ENCODE assay signal across 8 mouse cellular contexts in the genomic region with DNA sequence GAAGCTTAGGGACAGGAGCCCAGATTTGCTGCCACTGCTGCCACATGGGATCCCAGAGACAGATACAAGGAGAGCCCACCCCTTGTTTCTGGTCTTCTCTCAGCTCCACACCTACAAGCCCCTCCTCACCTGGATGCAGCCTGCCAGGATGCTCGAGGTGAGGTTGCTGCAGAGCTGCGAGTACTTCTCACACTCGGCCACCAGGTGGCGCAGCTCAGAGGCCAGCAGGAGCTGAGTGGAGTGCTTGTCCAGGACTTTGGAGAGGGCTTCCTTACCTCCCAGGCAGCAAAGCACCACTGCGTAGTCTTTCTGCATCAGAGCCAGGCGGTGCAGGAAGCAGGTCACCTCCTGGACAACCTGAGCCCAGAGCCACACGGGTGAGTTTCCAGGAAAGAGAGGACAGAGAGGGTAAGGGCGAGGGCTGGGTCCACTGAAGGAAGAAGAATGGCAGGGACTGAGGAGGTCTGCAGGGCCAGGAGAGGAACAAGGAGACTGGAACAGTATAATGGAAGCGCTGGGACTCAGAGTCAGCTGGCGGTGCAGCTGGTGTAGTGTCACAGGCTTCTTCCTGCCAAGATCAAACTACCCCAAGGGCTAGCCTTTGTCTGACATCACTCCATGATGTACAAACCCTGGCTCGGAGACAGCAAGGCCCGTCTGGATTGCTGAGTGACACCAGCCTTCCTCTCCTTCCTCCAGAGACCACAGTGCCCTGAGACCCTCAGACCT. TPM values are rescaled to one million over a fixed set of nuclear protein-coding genes. Genes with fewer than 3 reads are reported as not detected.
DNase-seq lines count a peak whose midpoint lies in the region; ATAC-seq and TF ChIP-seq lines count a peak whose summit lies in the region.

No protein-coding gene starts in this region.

- H3K9me3 ChIP-seq in liver, embryonic 11.5 days (ENCODE audit: control insufficient read depth, low read length) = no peaks in the 10 kb centered on the region
- H3K9me3 ChIP-seq in stomach, postnatal 0 days (ENCODE audit: control insufficient read depth, low read length) = no peaks in the 10 kb centered on the region

- no peak for TF ChIP-seq EP300 in stomach, postnatal 0 days (optimal IDR thresholded peaks at IDR 0.05)

- no peaks in the 10 kb centered on the region for H3K4me1 ChIP-seq in kidney, adult 2 months (ENCODE audit: control insufficient read depth, insufficient read depth, low read length)
- peaks cover 3% of the 10 kb centered on the region for H3K4me1 ChIP-seq in liver, embryonic 11.5 days (replicated peaks; ENCODE audit: control insufficient read depth, insufficient read depth, low read length)
- no peaks in the 10 kb centered on the region for H3K4me1 ChIP-seq in stomach, postnatal 0 days (replicated peaks; ENCODE audit: control insufficient read depth, insufficient read depth)

- H3K27me3 ChIP-seq in kidney, adult 2 months (replicated peaks; ENCODE audit: control insufficient read depth, insufficient read depth, low read length) = no peaks in the 10 kb centered on the region
- H3K27me3 ChIP-seq in liver, embryonic 11.5 days (replicated peaks; ENCODE audit: control insufficient read depth, insufficient read depth, low read length) = peaks cover 17% of the 10 kb centered on the region
- H3K27me3 ChIP-seq in stomach, postnatal 0 days (ENCODE audit: control insufficient read depth, insufficient read depth, low read length) = no peaks in the 10 kb centered on the region

- no peaks in the 10 kb centered on the region for H3K36me3 ChIP-seq in kidney, adult 2 months (ENCODE audit: control insufficient read depth, insufficient read depth, low read length)
- H3K36me3 ChIP-seq in liver, embryonic 11.5 days (ENCODE audit: control insufficient read depth, insufficient read depth, low read length) = no peaks in the 10 kb centered on the region
- no peaks in the 10 kb centered on the region for H3K36me3 ChIP-seq in stomach, postnatal 0 days (ENCODE audit: control insufficient read depth, insufficient read depth, low read length)

- peak; percentile 59 to 70 for DNase-seq in left cerebral cortex, adult 18-20 months (ENCODE audit: low spot score in 2 of 2)
- no peak for DNase-seq in left cerebral cortex, adult 11 months (ENCODE audit: low spot score)
- peak; percentile 85 to 91 for DNase-seq in cerebellum, postnatal 25 days
- peak; percentile 82 for DNase-seq in gastrocnemius, postnatal 14 days
- DNase-seq in kidney, adult 2 months = peak; percentile 77
- DNase-seq in liver, embryonic 11.5 days (ENCODE audit: low spot score) = peak; percentile 62
- DNase-seq in natural killer cell, adult 2 months (ENCODE audit: low spot score in 2 of 2) = peak; percentile 42 to 63
- DNase-seq in stomach, postnatal 0 days (ENCODE audit: low spot score) = peak; percentile 85

- intact Hi-C loops in gastrocnemius, postnatal 14 days (cut with DNase I; ENCODE audit: low total_unique reads) = loop anchor here (5.0 kb wide), 2 partner anchors 112 to 202 kb away; a partner anchor contains a TSS

- WGBS in kidney, adult 2 months = 41% methylated on average over 12 of the region's 12 CpGs
- 33% methylated on average over 12 of the region's 12 CpGs for WGBS in liver, embryonic 11.5 days
- WGBS in stomach, postnatal 0 days = 38% methylated on average over 12 of the region's 12 CpGs

- H3K4me3 ChIP-seq in kidney, adult 2 months (ENCODE audit: insufficient read depth, low read depth, low read length) = no peak overlapping the region
- H3K4me3 ChIP-seq in liver, embryonic 11.5 days (ENCODE audit: low read depth, low read length) = no peak overlapping the region
- no peak overlapping the region for H3K4me3 ChIP-seq in stomach, postnatal 0 days (ENCODE audit: low read depth, low read length)

- no peak overlapping the region for H3K4me2 ChIP-seq in liver, embryonic 11.5 days
- H3K4me2 ChIP-seq in stomach, postnatal 0 days (replicated peaks; ENCODE audit: low read depth) = no peak overlapping the region

- ATAC-seq in liver, embryonic 11.5 days (replicated peaks; ENCODE audit: low FRiP score) = no peak
- ATAC-seq in stomach, postnatal 0 days (ENCODE audit: low FRiP score, low TSS enrichment) = peak; percentile 70

- peak; percentile 91 for TF ChIP-seq CTCF in kidney, adult 2 months (conservative IDR thresholded peaks at IDR 0.05; ENCODE audit: insufficient read depth, insufficient read length, low read depth, low read length)
- peak; percentile 97 for TF ChIP-seq CTCF in stomach, postnatal 0 days (IDR thresholded peaks at IDR 0.05; ENCODE audit: low read depth)

- H3K9ac ChIP-seq in liver, embryonic 11.5 days (ENCODE audit: low read depth, low read length) = no peak overlapping the region
- no peak overlapping the region for H3K9ac ChIP-seq in stomach, postnatal 0 days (ENCODE audit: low read length)

- H3K27ac ChIP-seq in kidney, adult 2 months (ENCODE audit: insufficient read depth, low read depth, low read length) = no peak overlapping the region
- H3K27ac ChIP-seq in liver, embryonic 11.5 days (ENCODE audit: low read depth, low read length) = no peak overlapping the region
- H3K27ac ChIP-seq in stomach, postnatal 0 days (replicated peaks) = no peak overlapping the region

- no peak for TF ChIP-seq POLR2A in kidney, adult 2 months (IDR thresholded peaks at IDR 0.05; ENCODE audit: low read depth, low read length)

RNA-seq across cellular contexts. Expression of a gene that starts 20.4 kb away (rescaled TPM):
- 10 to 100 TPM; 61.0 to 64.5 TPM for total RNA-seq in left cerebral cortex, adult 18-20 months (2021)
- 10 to 100 TPM in 1 of 2 experiments, 1 to 10 TPM in 1; 9.5 to 11.9 TPM for total RNA-seq in gastrocnemius, postnatal 14 days (2021)
- 27.0 and 32.4 TPM in 2 replicates for polyA plus RNA-seq in kidney, adult 2 months (2012; rRNA removed)
- 1.1 and 1.2 TPM in 2 replicates for polyA plus RNA-seq in liver, embryonic 11.5 days (2014; fragmentation: Nextera tagmentation; extraction: Ambion mirVana)
- polyA plus RNA-seq in stomach, postnatal 0 days (2015; fragmentation: Nextera tagmentation; extraction: Ambion mirVana) = 1.9 and 2.6 TPM in 2 replicates

RNA-seq across cellular contexts. Expression of a gene that starts 29.2 kb away (rescaled TPM):
- 1 to 10 TPM; 2.8 TPM for total RNA-seq in left cerebral cortex, adult 18-20 months (2021)
- total RNA-seq in gastrocnemius, postnatal 14 days (2021) = 1 to 10 TPM; 4.8 to 6.3 TPM
- 20.7 and 22.8 TPM in 2 replicates for polyA plus RNA-seq in kidney, adult 2 months (2012; rRNA removed)
- polyA plus RNA-seq in liver, embryonic 11.5 days (2014; fragmentation: Nextera tagmentation; extraction: Ambion mirVana) = 63.6 and 65.0 TPM in 2 replicates
- 23.8 and 24.7 TPM in 2 replicates for polyA plus RNA-seq in stomach, postnatal 0 days (2015; fragmentation: Nextera tagmentation; extraction: Ambion mirVana)

RNA-seq across cellular contexts. Expression of a gene that starts 30.2 kb away (rescaled TPM):
- total RNA-seq in left cerebral cortex, adult 18-20 months (2021) = 10 to 100 TPM; 70.4 to 77.9 TPM
- total RNA-seq in gastrocnemius, postnatal 14 days (2021) = 10 to 100 TPM; 48.7 to 66.2 TPM
- 67.0 and 86.3 TPM in 2 replicates for polyA plus RNA-seq in kidney, adult 2 months (2012; rRNA removed)
- 5.6 and 9.2 TPM in 2 replicates for polyA plus RNA-seq in liver, embryonic 11.5 days (2014; fragmentation: Nextera tagmentation; extraction: Ambion mirVana)
- polyA plus RNA-seq in stomach, postnatal 0 days (2015; fragmentation: Nextera tagmentation; extraction: Ambion mirVana) = 3.7 and 4.3 TPM in 2 replicates

RNA-seq across cellular contexts. Expression of a gene that starts 38.3 kb away (rescaled TPM):
- total RNA-seq in left cerebral cortex, adult 18-20 months (2021) = 100 to 1,000 TPM; 130 to 135 TPM
- total RNA-seq in gastrocnemius, postnatal 14 days (2021) = 1 to 10 TPM; 3.3 to 4.6 TPM
- polyA plus RNA-seq in kidney, adult 2 months (2012; rRNA removed) = 1.4 and 1.6 TPM in 2 replicates
- polyA plus RNA-seq in liver, embryonic 11.5 days (2014; fragmentation: Nextera tagmentation; extraction: Ambion mirVana) = 0.03 and 0.07 TPM in 2 replicates
- 0.13 and 0.15 TPM in 2 replicates for polyA plus RNA-seq in stomach, postnatal 0 days (2015; fragmentation: Nextera tagmentation; extraction: Ambion mirVana)
